Mouse (Mus musculus): ENCODE measurements around the gene Actr2.
"Not testable (repeated sequence)": the region's sequence is repeated elsewhere in the genome, so short reads cannot be mapped to it uniquely, and the experiment has no call there.

DNA sequence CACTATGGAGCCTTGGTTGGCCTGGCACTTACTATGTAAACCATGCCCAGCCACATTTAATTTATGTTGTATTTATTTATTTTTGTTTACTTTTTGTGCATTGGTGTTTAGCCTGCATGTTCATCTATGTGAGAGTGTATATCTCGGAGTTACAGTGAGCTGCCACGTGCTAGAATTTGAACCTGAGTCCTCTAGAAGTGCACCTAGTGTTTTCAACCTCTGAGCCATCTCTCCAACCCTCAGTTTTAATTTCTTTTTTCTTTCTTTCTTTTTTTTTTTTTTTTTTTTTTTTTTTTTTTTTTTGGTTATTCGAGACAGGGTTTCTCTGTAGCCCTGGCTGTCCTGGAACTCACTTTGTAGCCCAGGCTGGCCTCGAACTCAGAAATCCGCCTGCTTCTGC lies 81.7 kb downstream of the Actr2 start:
- TF ChIP-seq CTCF, POLR2A (IDR thresholded peaks at IDR 0.05; ENCODE audit: insufficient read depth, low read depth, low read length): not testable (repeated sequence)
